Mouse (Mus musculus) heart, adult 2 months (tissue): ENCODE results near the gene Apol9b. TPM values are rescaled to one million over a fixed set of nuclear protein-coding genes. Genes with fewer than 3 reads are reported as not detected.
"Not testable (repeated sequence)": the region's sequence is repeated elsewhere in the genome, so short reads cannot be mapped to it uniquely, and the experiment has no call there.

Experiments
- DNase-seq, 2 experiments: peaks; one replicate each; pipeline ENCODE4 v3.0.0; 2021
- H3K27ac ChIP-seq: fragments of 200-600 bp; 2 replicates; pipeline ENCODE4 v1.8.1; 2022
- H3K27me3 ChIP-seq: fragments of 200-500 bp; 2 replicates; pipeline ENCODE4 v1.6.1; 2012; ENCODE audit warnings: mild to moderate bottlenecking, low read length, inconsistent platforms, mixed read lengths; ENCODE audit not compliant: control insufficient read depth, insufficient read depth
- H3K36me3 ChIP-seq: fragments of 200-500 bp; 2 replicates; pipeline ENCODE4 v1.6.1; 2012; ENCODE audit warnings: low read length, inconsistent platforms; ENCODE audit not compliant: control insufficient read depth, insufficient read depth
- H3K4me1 ChIP-seq: fragments of 200-500 bp; 2 replicates; pipeline ENCODE4 v1.6.1; 2011; ENCODE audit warnings: low read length; ENCODE audit not compliant: control insufficient read depth, insufficient read depth
- H3K4me3 ChIP-seq: fragments of 200-600 bp; 2 replicates; pipeline ENCODE4 v1.8.1; 2022
- H3K79me2 ChIP-seq: fragments of 200-500 bp; replicated peaks from 2 replicates; pipeline ENCODE4 v1.6.1; 2012; ENCODE audit warnings: mild to moderate bottlenecking, inconsistent platforms, low read length, moderate library complexity, mixed read lengths; ENCODE audit not compliant: control insufficient read depth, insufficient read depth
- H3K9ac ChIP-seq: fragments of 200-500 bp; 2 replicates; pipeline ENCODE4 v1.6.1; 2012; ENCODE audit warnings: low read depth, mild to moderate bottlenecking, control low read depth, inconsistent platforms, low read length, mixed read lengths
- CTCF ChIP-seq: fragments of 200-600 bp; IDR thresholded peaks from 2 replicates; pipeline ENCODE4 v1.8.1; 2022; ENCODE audit warnings: antibody characterized with exemption, mild to moderate bottlenecking, moderate library complexity
- EP300 ChIP-seq: fragments of 200-500 bp; IDR thresholded peaks from 2 replicates; pipeline ENCODE4 v1.6.1; 2011; ENCODE audit warnings: low read depth, low read length, control low read depth; ENCODE audit not compliant: insufficient read depth
- POLR2A ChIP-seq: fragments of 200-500 bp; IDR thresholded peaks from 2 replicates; pipeline ENCODE4 v1.6.1; 2011; ENCODE audit warnings: mild to moderate bottlenecking, low read depth, low read length, control low read depth; ENCODE audit not compliant: insufficient read depth
- WGBS: fragments of 180-500 bp; shearing (Covaris S2); methylation state at CpG from one replicate; pipeline ENCODE4 v1.1.7; 2018; 5-methylcytosine and 5-hydroxymethylcytosine counted together
- intact Hi-C: fragments of 180-260 bp; cut with DNase I; formaldehyde crosslinking; loops from one replicate; pipeline ENCODE4 v1.15.1; 2025
- polyA plus RNA-seq: library from polyadenylated mRNA; depleted of rRNA; stranded (reverse); fragments of >200 nt; gene quantifications from 2 replicates; pipeline ENCODE4 v1.2.3, GENCODE M21; 2012
- total RNA-seq, 2 experiments: library from RNA; stranded (reverse); gene quantifications; 2 replicates each; pipeline ENCODE4 v1.2.3; 2021

Gene Apol9b
- total and polyA plus RNA-seq, 3 experiments, result 0.53 TPM; not detected in 2

DNA sequence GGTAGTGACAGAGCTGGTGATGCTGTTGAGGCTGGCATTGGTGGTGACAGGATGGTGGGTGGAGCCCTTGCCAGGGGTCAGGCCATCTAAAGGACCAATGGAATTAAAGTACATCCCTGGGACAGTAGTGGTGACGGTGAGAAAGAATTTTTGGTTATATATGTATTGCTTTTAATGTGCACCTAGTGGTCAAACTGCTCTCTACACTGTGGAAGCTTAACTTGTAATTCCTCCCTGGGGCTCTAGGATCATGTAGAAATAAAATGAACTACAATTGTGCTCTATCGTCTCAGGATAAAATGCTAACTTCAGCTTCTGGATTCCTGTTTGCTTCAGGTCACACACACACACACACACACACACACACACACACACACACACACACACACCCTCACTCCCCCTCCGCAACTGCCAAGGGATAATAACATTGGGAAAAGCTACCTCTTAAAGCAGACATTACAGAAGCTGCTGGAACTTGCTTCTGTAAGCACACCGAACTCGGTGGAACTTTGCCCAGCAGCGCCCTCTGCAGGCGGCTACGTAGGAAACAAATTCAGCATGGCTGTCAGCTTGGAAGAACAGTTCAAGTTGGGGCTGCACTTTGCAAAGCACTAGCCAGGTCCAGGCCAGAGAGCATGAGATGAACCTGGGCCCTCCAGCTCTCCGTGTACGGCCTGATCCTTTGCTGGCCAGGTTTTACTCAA, 4.5 kb upstream of the Apol9b start:
- H3K4me1 ChIP-seq, H3K27me3 ChIP-seq, H3K36me3 ChIP-seq, intact Hi-C loops, H3K4me3 ChIP-seq, H3K79me2 ChIP-seq, DNase-seq, H3K27ac ChIP-seq, H3K9ac ChIP-seq: not testable (repeated sequence)
- 25% methylated on average over 2 of the region's 10 CpGs for WGBS

DNA sequence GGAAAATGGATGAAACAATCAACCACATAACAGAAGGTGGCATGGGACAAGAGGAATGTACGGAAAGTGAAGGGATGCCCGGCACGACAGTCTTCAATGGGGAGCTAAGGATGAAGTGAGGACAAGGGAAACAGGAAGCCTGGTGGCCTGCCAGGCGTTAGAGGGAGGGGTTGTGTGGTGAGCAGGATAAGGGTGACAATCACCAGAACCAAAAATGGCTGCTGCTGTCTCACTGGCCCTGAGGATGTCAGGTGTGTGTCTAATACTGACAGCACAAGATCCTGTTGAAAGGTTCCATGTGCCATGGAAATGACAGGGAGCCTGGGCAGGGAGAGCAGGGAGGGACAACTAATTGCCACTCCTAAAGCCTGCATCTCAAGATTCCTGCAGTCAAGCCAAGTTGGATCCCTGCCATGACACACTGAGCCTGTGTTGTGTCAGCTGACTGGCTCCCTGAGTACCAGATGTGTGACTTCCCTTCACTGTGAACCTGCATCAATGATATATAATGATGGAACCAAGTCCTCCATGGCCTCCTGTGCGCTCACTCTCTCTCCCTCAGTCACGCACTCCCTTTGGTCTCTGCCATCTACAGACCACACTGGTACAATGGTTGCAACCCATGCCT, 3.3 kb upstream of the Apol9b start:
- intact Hi-C loops, H3K27me3 ChIP-seq, H3K4me3 ChIP-seq, H3K4me1 ChIP-seq, H3K9ac ChIP-seq, H3K79me2 ChIP-seq, H3K27ac ChIP-seq, H3K36me3 ChIP-seq: not testable (repeated sequence)
- DNase-seq, result peak in 1 of 2 experiments; percentile 30
- WGBS, result 26% methylated on average over 6 of the region's 6 CpGs

DNA sequence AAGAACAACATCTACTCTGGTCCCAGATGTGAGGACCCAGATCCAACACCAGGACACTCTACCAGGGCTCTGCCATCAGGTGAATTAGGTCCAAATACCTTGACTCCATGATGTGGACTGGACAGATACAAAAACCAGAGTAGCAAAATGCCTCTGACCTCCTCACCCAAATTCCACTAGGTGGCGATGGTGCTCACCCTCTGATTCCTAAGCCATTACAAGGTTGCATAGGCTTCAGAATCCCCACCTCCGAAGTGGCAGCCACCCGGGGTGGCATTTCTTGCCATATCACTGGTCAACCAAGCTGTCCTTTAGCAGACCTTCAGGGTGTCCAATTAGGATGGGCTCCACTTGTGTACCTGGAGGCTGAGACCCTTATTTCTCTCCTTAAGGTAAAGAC, 1.7 kb upstream of the Apol9b start:
- H3K4me3 ChIP-seq, DNase-seq, intact Hi-C loops, H3K4me1 ChIP-seq, H3K36me3 ChIP-seq, H3K9ac ChIP-seq, H3K79me2 ChIP-seq, H3K27me3 ChIP-seq, H3K27ac ChIP-seq: not testable (repeated sequence)
- TF ChIP-seq CTCF, result peak; percentile 56
- WGBS, result 2% methylated on average over 3 of the region's 3 CpGs

DNA sequence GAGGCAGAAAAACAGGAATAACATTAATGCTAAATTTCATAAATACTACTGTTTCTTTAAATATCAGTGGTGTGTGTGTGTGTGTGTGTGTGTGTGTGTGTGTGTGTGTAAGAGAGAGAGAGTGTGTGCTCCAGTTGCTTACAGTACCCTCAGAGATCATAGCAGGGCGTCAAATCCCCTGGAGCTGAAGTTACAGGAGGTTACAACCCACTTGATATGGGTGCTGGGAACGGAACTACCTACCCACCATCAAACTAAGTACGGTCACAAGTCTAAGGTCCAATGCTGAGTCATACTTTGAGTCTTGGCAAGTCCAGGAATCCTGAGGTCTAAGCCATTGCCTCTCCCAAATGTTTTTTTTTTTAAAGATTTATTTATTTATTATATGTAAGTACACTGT, 1.1 kb upstream of the Apol9b start:
- H3K36me3 ChIP-seq, DNase-seq, H3K27me3 ChIP-seq, H3K27ac ChIP-seq, H3K9ac ChIP-seq, H3K4me1 ChIP-seq, H3K4me3 ChIP-seq, intact Hi-C loops, H3K79me2 ChIP-seq: not testable (repeated sequence)
- WGBS, result 74% methylated on average over 3 of the region's 3 CpGs

DNA sequence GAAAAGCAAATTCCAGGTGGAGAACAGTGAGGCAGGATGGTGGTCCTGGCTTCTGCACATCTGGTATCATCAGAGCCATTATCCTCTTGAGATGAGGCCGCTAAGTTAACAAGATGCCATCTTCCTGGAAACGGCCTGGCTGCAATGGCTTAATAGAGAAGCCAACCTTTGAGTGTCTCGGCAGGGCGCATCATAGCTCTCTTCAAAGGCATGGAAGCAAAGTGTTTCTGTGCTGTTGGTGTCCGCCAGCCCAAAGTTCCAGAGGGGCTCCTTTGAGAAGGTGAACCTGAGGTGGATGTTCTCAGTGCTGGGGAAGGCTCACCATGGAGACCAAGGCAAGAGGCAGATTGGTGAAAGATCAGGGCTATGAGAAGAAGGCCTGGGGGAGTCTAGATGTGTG, 2.8 kb downstream of the Apol9b start:
- no peak overlapping the region for H3K27ac ChIP-seq
- no peaks in the 10 kb centered on the region for H3K79me2 ChIP-seq
- no peak for TF ChIP-seq CTCF
- TF ChIP-seq POLR2A, result no peak
- no peak for TF ChIP-seq EP300
- no peak overlapping the region for H3K9ac ChIP-seq
- intact Hi-C loops, result loop anchor here (5.0 kb wide), 1 partner anchor 324 kb away; no protein-coding TSS in a partner anchor
- no peak for DNase-seq
- no peaks in the 10 kb centered on the region for H3K36me3 ChIP-seq
- WGBS, result 98% methylated on average over 5 of the region's 5 CpGs
- H3K27me3 ChIP-seq, result no peaks in the 10 kb centered on the region
- H3K4me3 ChIP-seq, result no peak overlapping the region
- H3K4me1 ChIP-seq, result no peaks in the 10 kb centered on the region

DNA sequence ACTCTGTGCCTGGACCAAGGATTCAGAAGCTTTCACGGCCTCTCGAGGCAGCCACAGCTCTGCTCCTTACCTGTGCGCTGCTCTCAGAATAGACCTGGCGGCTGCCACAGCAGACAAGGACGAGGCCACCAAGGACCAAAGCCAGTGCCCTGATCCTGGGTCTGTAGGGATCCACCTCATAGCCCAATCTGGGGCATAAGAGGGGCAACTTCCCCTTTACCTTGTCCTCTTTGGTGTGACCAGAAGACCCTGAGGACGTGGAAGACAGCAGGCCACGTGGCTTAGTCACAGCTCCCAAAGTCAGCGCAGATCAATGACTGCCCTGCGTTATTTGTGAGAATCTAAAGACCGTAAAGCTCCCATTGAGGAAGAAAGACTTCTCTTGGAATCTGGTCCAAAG, 4.0 kb downstream of the Apol9b start:
- H3K27me3 ChIP-seq, H3K27ac ChIP-seq, DNase-seq, H3K4me3 ChIP-seq, H3K4me1 ChIP-seq, H3K9ac ChIP-seq, H3K36me3 ChIP-seq, H3K79me2 ChIP-seq: not testable (repeated sequence)
- intact Hi-C loops, result loop anchor here (5.0 kb wide), 1 partner anchor 326 kb away; no protein-coding TSS in a partner anchor
- WGBS, result 81% methylated on average over 10 of the region's 10 CpGs

DNA sequence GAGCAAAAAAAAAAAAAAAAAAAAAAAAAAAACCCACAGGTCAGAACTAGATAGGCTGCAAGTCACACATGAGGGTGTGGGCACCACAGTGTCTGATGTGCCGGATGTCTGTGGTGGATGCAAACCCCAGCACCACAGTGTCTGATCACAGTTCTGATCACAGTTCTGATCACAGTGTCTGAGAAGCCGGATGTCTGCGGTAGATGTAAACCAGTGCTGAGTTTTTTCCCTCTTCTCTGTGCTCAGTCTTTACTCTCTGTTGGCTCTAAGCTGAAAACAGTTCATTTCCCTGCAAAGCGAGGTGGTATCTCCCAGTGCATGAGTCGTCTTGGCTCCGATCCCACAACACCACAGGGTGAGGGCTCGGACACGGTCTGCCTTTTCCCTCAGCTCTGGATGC, 4.5 kb downstream of the Apol9b start:
- 31% methylated on average over 8 of the region's 8 CpGs for WGBS
- not testable (repeated sequence) for H3K4me1 ChIP-seq, H3K79me2 ChIP-seq, H3K36me3 ChIP-seq, H3K9ac ChIP-seq, H3K27me3 ChIP-seq, H3K4me3 ChIP-seq, H3K27ac ChIP-seq, DNase-seq
- intact Hi-C loops, result loop anchor here (5.0 kb wide), 1 partner anchor 326 kb away; no protein-coding TSS in a partner anchor

DNA sequence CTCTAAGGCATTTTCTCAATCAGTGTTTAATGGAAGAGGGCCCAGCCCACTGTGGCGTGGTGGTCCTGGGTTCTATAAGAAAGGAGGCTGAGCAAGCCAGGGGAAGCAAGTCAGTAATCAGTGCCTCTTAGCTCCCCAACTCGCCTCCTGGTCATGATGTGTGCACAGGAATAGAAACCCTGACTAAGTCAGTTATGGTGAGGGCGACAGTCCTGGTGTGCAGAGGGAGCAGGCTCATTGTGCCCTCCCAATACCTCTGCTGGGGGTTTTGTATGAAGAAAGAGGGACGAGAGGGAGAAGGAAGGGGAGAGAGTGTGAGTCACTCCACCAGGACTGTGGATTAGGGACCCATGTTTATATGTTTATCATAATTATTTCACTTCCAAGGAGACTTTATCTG, 5.1 kb downstream of the Apol9b start:
- DNase-seq, H3K4me3 ChIP-seq, H3K79me2 ChIP-seq, H3K27ac ChIP-seq, H3K9ac ChIP-seq, H3K27me3 ChIP-seq, H3K36me3 ChIP-seq, H3K4me1 ChIP-seq: not testable (repeated sequence)
- 22% methylated on average over 4 of the region's 4 CpGs for WGBS
- intact Hi-C loops, result loop anchor here (5.0 kb wide), 1 partner anchor 327 kb away; no protein-coding TSS in a partner anchor
